Mouse (Mus musculus) lung, adult 2 months (tissue): ENCODE results near the gene Il1rapl2. TPM values are rescaled to one million over a fixed set of nuclear protein-coding genes. Genes with fewer than 3 reads are reported as not detected.

Experiments used
- DNase-seq: peaks from one replicate; pipeline ENCODE4 v3.0.0; 2022
- H3K4me1 ChIP-seq: fragments of 200-500 bp; 2 replicates; pipeline ENCODE4 v1.6.1; 2011; ENCODE audit warnings: low read length; ENCODE audit not compliant: control insufficient read depth, insufficient read depth
- H3K4me3 ChIP-seq: fragments of 200-500 bp; replicated peaks from 2 replicates; pipeline ENCODE3; 2011; ENCODE audit warnings: low read depth, mild to moderate bottlenecking, control low read depth, low read length; ENCODE audit errors: extremely low read depth
- CTCF ChIP-seq: fragments of 200-500 bp; IDR thresholded peaks from 2 replicates; pipeline ENCODE4 v1.5.1; 2011; ENCODE audit warnings: mild to moderate bottlenecking, low read length, control low read depth; ENCODE audit not compliant: insufficient read depth
- POLR2A ChIP-seq: fragments of 200-500 bp; IDR thresholded peaks from 2 replicates; pipeline ENCODE4 v1.6.1; 2011; ENCODE audit warnings: low read depth, mild to moderate bottlenecking, control low read depth, low read length, borderline replicate concordance; ENCODE audit errors: extremely low read depth
- WGBS: fragments of 180-500 bp; shearing (Covaris S2); methylation state at CpG from one replicate; pipeline ENCODE4 v1.1.7; 2018; 5-methylcytosine and 5-hydroxymethylcytosine counted together
- polyA plus RNA-seq: library from polyadenylated mRNA; depleted of rRNA; stranded (reverse); fragments of >200 nt; gene quantifications from 2 replicates; pipeline ENCODE4 v1.2.3, GENCODE M21; 2012

Gene Il1rapl2
- polyA plus RNA-seq, 1 experiment: not detected

DNA sequence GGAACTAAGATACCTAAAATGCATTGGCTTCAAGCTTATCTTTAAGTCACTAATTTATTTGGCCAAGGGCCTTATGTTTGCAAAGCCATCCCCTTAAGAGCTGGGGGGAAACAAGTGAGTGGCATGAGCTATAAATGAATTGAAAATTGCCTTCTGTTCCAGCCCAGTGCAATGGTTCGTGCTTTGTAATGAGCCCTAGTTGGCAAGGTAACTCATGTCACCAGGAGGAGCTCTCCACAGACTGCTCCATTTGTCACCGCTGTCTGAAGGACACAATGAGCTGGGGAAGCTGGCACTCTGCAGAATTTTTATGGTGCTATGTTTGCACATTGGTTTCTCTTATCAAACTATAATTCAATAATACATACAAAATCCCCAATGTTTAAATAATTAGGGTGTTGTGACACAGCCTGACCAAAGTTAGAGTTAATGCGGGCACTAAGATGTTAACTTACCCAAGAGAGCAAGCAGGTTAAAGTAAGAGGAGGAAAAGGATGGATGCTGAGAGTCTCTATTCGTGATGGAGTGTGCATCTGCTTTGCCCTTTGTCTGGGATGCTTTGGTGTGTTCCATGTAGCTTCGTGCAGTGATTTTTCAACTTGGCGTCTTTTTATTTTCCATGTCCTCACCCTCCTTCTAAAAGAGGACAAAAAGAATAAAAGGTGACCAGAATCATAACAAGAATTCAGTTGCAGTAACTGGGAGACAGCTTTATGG is 235.2 kb downstream of the Il1rapl2 start:
- no peak overlapping the region for H3K4me3 ChIP-seq
- H3K4me1 ChIP-seq: no peaks in the 10 kb centered on the region
- WGBS: 64% methylated on average over 6 of the region's 6 CpGs
- TF ChIP-seq POLR2A: no peak
- TF ChIP-seq CTCF: no peak
- no peak for DNase-seq

DNA sequence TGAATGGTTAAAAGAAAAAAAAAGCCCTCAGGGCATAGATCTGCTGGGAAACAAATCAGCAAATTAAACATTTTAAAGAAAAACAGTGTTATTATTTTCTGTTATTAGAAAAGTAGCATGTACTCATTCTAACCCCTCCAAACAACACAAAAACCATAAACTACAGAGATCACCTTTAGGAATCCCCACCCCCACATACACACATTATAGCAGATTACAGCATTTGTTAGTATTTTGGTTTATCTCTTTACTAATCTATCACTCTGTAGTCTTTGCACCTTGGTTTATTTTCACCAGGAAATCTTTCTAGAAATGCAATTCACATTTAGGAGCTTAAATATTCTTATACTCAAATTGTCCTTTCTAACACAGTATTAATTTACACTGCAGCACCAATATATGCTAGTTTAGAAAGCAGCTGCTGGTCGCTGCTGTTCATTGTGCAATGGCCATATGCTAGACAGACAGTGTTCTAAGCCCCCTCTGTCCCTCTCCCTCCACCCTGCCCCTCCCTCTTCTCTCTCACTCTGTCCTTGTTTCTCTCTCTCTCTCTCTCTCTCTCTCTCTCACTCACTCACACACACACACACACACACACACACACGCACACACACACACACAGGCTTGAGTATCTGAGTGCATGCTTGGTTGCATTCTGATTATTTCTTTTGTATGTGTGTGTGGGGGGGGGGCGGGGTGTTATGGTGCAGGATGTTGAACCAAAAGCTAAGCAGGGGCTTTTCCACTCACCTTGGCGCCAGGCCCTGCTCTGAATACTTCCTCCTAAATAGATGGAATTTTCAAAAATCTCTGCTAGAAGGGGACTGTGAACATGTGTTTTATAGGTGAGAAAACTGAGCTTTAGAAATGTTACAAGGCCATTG is 236.1 kb downstream of the Il1rapl2 start:
- no peak for TF ChIP-seq CTCF
- no peak for TF ChIP-seq POLR2A
- H3K4me1 ChIP-seq: no peaks in the 10 kb centered on the region
- WGBS: 65% methylated on average over 4 of the region's 4 CpGs
- H3K4me3 ChIP-seq: no peak overlapping the region
- DNase-seq: no peak

DNA sequence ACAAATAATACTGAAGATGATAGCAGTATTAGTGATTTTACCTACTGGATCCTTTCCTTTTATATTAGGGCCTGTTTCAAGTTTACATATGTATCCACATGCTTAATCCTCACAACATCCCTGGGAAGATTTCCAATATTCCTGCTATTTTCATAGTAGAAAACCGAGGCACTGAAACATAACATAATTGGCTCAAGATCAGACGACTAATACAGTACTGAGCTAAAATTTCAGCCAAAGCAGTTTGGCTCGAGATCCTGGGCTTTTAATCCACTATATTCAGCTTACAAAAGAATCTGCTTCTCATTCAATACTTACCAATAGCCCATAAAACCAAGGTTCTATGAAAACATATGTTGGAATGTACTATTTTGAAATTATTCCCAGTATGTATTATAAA is 239.1 kb downstream of the Il1rapl2 start:
- TF ChIP-seq POLR2A: no peak
- H3K4me1 ChIP-seq: no peaks in the 10 kb centered on the region
- 50% methylated on average over 3 of the region's 3 CpGs for WGBS
- no peak overlapping the region for H3K4me3 ChIP-seq
- DNase-seq: no peak

DNA sequence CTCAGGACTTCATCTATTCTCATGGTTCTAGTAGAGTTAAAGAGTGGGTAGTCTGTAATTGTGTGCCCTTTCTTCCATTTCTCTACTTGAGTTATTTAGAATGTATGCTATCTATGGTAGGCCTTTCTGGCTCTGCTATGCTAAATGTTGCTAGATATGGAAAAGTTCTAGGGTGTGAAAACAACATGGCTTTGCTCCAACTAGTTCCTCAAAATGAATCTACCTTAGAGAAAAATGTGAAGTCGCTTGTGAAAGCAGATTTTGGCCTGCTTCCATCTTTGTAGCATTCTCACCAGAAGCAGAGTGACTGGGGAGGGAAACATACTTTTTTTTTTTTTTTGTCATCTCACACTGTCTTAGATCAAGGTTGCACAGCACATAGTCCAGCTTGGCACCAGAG is 241.7 kb downstream of the Il1rapl2 start:
- no peaks in the 10 kb centered on the region for H3K4me1 ChIP-seq
- 38% methylated on average over 1 of the region's 1 CpGs for WGBS
- no peak for DNase-seq

DNA sequence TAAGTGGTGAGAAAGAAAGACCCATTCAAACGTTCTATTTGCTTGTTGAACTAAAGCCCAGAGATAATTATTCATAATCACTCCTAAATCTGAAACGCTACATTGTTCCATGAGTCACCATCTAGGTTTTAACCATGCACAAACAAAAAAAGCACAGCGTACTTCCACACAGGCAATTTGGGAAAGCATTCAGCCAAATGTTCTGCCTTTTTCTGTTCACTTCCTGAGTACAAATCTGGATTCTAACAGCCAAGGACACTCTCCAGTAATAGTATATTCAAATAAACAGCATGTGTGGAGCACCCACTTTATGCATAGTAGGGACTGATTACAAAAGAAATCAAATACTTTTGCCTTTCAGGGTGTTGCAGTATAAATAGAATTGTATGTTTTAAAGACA is 278.5 kb downstream of the Il1rapl2 start:
- 42% methylated on average over 3 of the region's 3 CpGs for WGBS
- DNase-seq: no peak
- Histone ChIP-seq H3K4me1 (no peaks in the 10 kb centered on the region), H3K4me3 (no peak overlapping the region)
- TF ChIP-seq POLR2A (no peak), CTCF (no peak)

More for the DNA sequence above, 241.7 kb downstream of the Il1rapl2 start:
- no peak overlapping the region for H3K4me3 ChIP-seq
- TF ChIP-seq CTCF: no peak
- no peak for TF ChIP-seq POLR2A

DNA sequence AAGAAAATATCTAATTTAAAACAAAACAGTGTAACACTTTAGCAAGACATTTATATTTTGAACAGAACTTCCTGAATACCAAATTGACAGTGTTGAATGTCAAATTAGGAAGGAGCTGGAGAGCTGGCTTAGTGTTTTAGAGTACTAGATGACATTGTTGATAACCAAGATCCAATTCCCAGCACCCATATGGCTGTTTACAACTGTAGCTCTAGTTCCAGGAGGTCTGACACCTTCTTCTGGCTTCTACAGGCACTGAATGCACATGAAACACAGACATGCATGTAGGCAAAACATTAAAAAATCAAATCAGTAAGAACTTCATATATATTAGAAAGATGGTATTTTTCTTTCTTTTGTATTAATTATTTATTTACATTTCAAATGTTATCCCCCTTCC is 353.1 kb downstream of the Il1rapl2 start:
- no peak for DNase-seq
- no peak overlapping the region for H3K4me3 ChIP-seq
- TF ChIP-seq POLR2A: no peak
- no peak for TF ChIP-seq CTCF
- no peaks in the 10 kb centered on the region for H3K4me1 ChIP-seq

DNA sequence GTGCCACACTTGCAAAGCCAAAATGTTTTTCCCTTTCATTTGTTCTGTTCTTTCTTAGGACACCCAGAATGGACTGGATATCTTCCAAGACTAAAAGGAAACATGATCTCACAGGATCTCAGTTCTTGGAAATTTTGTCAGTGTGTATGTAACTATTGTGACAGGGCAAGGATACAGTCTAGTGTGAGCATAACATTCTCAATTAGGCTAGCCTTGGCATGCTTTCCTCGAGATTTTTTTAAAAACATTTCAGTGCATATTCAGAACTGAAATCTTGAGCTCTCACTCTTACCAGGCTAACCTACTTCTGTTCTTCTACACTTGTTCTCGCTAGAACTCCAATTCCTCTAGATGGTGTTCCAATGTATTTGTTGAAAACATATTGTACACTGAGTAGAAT is 356.4 kb downstream of the Il1rapl2 start:
- H3K4me3 ChIP-seq: no peak overlapping the region
- 52% methylated on average over 2 of the region's 2 CpGs for WGBS
- no peaks in the 10 kb centered on the region for H3K4me1 ChIP-seq
- TF ChIP-seq CTCF: no peak
- TF ChIP-seq POLR2A: no peak
- DNase-seq: no peak

DNA sequence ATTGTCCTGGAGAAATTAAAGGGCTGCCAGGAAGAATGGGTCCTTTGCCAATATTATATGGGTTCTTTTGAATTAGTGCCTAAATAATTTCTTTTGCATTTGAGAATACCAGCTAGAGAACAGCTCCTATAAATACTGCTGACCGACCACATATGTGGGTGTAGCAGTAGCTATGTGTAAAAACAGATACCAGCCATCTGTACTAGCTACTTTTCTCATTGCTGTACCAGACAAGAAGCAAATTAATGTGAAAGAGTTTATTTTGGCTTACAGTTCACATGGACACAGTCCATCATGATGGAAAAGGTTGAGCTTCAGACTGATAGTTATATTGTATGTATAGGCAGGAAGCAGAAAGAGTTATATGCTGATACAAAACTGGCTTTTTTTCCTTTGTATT is 377.3 kb downstream of the Il1rapl2 start:
- no peak for DNase-seq
- no peak for TF ChIP-seq POLR2A
- TF ChIP-seq CTCF: no peak
- 65% methylated on average over 1 of the region's 1 CpGs for WGBS
- no peaks in the 10 kb centered on the region for H3K4me1 ChIP-seq
- no peak overlapping the region for H3K4me3 ChIP-seq

DNA sequence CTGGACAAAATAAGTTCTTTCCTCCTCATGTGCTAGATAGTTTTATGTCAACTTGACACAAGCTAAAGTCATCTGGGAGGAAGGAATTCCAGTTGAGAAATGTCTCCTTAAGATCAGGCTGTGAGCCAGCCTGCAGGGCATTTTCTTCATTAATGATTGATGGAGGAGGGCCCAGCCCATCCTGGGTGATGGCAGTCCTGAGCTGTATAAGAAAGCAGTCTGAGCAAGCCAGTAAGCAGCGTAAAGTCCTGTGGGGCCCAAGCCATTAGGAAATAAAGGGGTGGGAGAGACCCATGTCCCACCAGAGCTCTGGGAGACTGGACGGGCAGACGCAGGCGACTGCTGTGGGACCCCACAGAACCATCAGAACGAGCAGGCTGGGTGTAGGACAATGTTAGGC is 400.9 kb downstream of the Il1rapl2 start:
- Histone ChIP-seq H3K4me1 (no peaks in the 10 kb centered on the region), H3K4me3 (no peak overlapping the region)
- DNase-seq: no peak
- TF ChIP-seq POLR2A (no peak), CTCF (no peak)
- WGBS: 66% methylated on average over 5 of the region's 5 CpGs

DNA sequence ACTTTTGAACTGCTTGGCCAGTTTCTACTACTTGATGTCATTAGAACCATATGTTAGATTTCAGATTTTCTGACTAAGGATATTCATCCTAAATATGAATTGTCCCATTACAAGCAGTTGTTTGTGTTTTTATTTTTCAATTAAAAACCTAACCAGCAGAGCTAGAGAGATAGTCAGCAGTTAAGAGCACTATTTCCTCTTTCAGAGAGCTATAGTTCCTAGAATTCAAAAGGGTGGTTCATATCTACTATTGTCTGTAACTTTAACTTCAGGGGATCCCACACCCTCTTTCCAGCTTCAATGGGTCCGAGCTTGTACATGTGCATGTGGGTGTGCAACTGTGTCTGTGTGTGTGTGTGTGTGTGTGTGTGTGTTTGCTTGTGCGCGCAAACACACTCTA is 472.7 kb downstream of the Il1rapl2 start:
- WGBS: 84% methylated on average over 3 of the region's 3 CpGs
- no peaks in the 10 kb centered on the region for H3K4me1 ChIP-seq
- H3K4me3 ChIP-seq: no peak overlapping the region
- no peak for DNase-seq
- no peak for TF ChIP-seq POLR2A
- no peak for TF ChIP-seq CTCF
